Mouse (Mus musculus) lung, embryonic 16.5 days (tissue): ENCODE data around the gene Tssk1. TPM values are rescaled to one million over a fixed set of nuclear protein-coding genes. Genes with fewer than 3 reads are reported as not detected.
A peak's percentile ranks its signal among the peaks of the same experiment; 100 is the strongest.

Source experiments
- ATAC-seq: fragments of 200-750 bp; cut with Nextera tagmentation; 2 replicates; pipeline ENCODE4 v1.8.0; 2017; ENCODE audit warnings: low read depth, mild to moderate bottlenecking, moderate library complexity
- H3K27ac ChIP-seq: fragments of 300-500 bp; sonication (generic); 2 replicates; pipeline ENCODE4 v1.5.1; 2014; ENCODE audit warnings: mild to moderate bottlenecking, control low read depth, low read length
- H3K27me3 ChIP-seq: fragments of 300-500 bp; sonication (generic); 2 replicates; pipeline ENCODE4 v1.6.1; 2014; ENCODE audit warnings: low read depth, low read length, mixed read lengths; ENCODE audit not compliant: control insufficient read depth, insufficient read depth
- H3K36me3 ChIP-seq: fragments of 300-500 bp; sonication (generic); 2 replicates; pipeline ENCODE4 v1.6.1; 2014; ENCODE audit warnings: low read length; ENCODE audit not compliant: control insufficient read depth, insufficient read depth
- H3K4me1 ChIP-seq: fragments of 300-500 bp; sonication (generic); replicated peaks from 2 replicates; pipeline ENCODE4 v1.6.1; 2014; ENCODE audit warnings: low read length, mixed read lengths; ENCODE audit not compliant: control insufficient read depth, insufficient read depth
- H3K4me2 ChIP-seq: fragments of 300-500 bp; sonication (generic); 2 replicates; pipeline ENCODE4 v1.6.1; 2014; ENCODE audit warnings: low read depth, low read length, control low read depth
- H3K4me3 ChIP-seq: fragments of 300-500 bp; sonication (generic); 2 replicates; pipeline ENCODE4 v1.5.1; 2014; ENCODE audit warnings: mild to moderate bottlenecking, low read length, control low read depth
- H3K9ac ChIP-seq: fragments of 300-500 bp; sonication (generic); 2 replicates; pipeline ENCODE4 v1.6.1; 2014; ENCODE audit warnings: low read length, control low read depth
- H3K9me3 ChIP-seq: fragments of 300-500 bp; sonication (generic); 2 replicates; pipeline ENCODE4 v1.6.1; 2016; ENCODE audit warnings: low read length; ENCODE audit not compliant: control insufficient read depth
- WGBS: fragments of 180-500 bp; shearing (Covaris S2); extraction: QIAGEN DNeasy Blood & Tissue Kit; methylation state at CpG from one replicate; pipeline ENCODE4 v1.1.7; 2014; 5-methylcytosine and 5-hydroxymethylcytosine counted together
- polyA plus RNA-seq: library from polyadenylated mRNA; unstranded; fragments of >200 nt; fragmentation: Nextera tagmentation; extraction: Ambion mirVana; gene quantifications from 2 replicates; pipeline ENCODE4 v1.2.1, GENCODE M21; 2015

The Tssk1 gene
- polyA plus RNA-seq, 1 experiment from 2014 or later, result not detected

DNA sequence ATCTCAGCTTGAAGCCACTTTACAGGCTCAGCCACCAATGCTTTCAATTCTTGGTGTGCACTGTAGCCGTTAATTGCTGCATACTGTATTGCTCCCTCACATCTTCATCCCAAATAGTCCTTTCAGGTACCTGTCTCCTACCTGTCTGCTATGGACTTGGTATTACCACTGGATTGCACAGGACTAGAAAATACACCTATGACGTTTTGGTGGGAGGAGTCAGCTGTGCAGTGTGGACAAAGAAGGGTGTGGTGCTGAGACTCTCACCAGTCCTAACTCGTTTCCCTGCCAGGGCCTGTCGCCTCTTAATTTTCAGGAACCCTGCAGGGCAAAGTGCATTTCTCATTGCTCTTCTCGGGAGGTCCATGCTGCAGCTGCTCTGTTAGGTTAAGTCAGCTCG lies 28.3 kb upstream of the Tssk1 start:
- WGBS, result 65% methylated on average over 6 of the region's 6 CpGs
- no peak overlapping the region for H3K27ac ChIP-seq
- H3K9ac ChIP-seq, result no peak overlapping the region
- no peak for ATAC-seq
- H3K27me3 ChIP-seq, result no peaks in the 10 kb centered on the region
- H3K4me3 ChIP-seq, result no peak overlapping the region
- peaks cover 5% of the 10 kb centered on the region; the same call in 1 of the 2 replicates for H3K36me3 ChIP-seq
- no peak overlapping the region for H3K4me2 ChIP-seq
- no peaks in the 10 kb centered on the region for H3K9me3 ChIP-seq
- no peaks in the 10 kb centered on the region for H3K4me1 ChIP-seq

DNA sequence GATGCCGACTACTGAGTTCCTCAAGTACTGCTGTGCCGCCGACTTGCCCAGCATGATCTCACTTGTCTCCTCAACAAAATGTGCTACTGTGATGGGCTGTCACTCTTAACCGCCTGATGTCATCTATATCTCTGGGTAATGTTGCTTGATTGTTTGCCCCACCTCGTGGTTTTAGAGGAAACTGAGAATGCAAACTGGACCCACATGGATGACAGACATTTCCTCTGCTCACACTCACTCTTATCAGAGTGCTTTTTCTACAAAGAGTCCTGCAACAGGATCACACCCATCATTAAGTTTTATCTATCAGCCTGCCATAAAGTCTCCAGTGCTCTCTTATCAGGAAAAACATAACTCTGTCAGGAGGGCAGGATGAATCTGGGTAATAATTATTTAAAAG lies 22.8 kb upstream of the Tssk1 start:
- Histone ChIP-seq H3K4me1 (no peaks in the 10 kb centered on the region; the same call in 1 of the 2 replicates), H3K4me2 (no peak overlapping the region), H3K9ac (no peak overlapping the region), H3K27me3 (no peaks in the 10 kb centered on the region), H3K27ac (no peak overlapping the region), H3K36me3 (peaks cover 6% of the 10 kb centered on the region; the same call in 1 of the 2 replicates), H3K4me3 (no peak overlapping the region), H3K9me3 (no peaks in the 10 kb centered on the region)
- 64% methylated on average over 5 of the region's 5 CpGs for WGBS
- ATAC-seq, result no peak

DNA sequence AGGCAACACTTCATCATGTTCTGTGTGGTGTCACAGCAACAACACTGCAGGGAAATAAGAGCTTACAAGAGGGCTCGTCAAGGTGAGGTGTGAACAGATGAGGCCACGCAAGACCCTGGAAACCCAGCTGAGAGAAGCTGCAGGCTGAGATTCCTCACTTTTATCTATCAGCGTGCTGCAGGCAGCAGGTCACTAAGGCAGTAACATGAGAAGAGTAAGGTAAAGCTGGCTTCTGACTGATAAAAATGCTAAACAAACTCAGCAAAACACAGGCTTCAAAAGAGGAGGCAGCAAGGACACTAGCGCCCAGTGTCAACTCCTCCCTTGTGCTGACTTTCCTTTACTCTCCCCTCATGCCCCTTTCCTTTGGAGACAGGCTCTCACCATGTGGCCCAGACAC lies 21.0 kb upstream of the Tssk1 start:
- Histone ChIP-seq H3K27me3 (no peaks in the 10 kb centered on the region), H3K4me3 (no peak overlapping the region), H3K9me3 (no peaks in the 10 kb centered on the region), H3K27ac (no peak overlapping the region), H3K4me2 (no peak overlapping the region), H3K4me1 (no peaks in the 10 kb centered on the region; the same call in 1 of the 2 replicates), H3K36me3 (peaks cover 6% of the 10 kb centered on the region; the same call in 1 of the 2 replicates), H3K9ac (no peak overlapping the region)
- WGBS, result 37% methylated on average over 4 of the region's 4 CpGs
- no peak for ATAC-seq

DNA sequence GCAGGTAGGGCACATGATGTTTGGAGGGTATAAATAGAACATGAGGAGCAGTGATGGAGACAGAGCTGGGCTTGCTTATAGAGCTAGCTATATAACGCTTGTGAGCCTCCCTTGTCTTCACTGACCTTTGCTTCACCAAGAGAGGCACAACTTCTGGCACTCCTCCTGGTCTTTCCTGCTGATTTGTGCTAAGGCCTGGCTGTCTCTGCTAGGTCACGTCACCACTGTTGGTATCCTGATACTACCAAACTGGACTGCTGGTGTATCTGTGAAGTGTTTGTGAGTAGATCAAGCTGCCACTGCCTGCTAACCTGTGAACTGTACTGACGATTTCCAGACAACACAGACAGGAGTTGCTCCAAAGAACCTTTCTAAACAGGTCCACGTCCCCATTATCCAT lies 18.8 kb upstream of the Tssk1 start:
- Histone ChIP-seq H3K9ac (no peak overlapping the region), H3K27me3 (no peaks in the 10 kb centered on the region), H3K4me3 (no peak overlapping the region), H3K27ac (no peak overlapping the region), H3K9me3 (no peaks in the 10 kb centered on the region), H3K36me3 (peaks cover 6% of the 10 kb centered on the region; the same call in 1 of the 2 replicates), H3K4me1 (no peaks in the 10 kb centered on the region; the same call in 1 of the 2 replicates), H3K4me2 (no peak overlapping the region)
- no peak for ATAC-seq
- WGBS, result 72% methylated on average over 4 of the region's 4 CpGs

DNA sequence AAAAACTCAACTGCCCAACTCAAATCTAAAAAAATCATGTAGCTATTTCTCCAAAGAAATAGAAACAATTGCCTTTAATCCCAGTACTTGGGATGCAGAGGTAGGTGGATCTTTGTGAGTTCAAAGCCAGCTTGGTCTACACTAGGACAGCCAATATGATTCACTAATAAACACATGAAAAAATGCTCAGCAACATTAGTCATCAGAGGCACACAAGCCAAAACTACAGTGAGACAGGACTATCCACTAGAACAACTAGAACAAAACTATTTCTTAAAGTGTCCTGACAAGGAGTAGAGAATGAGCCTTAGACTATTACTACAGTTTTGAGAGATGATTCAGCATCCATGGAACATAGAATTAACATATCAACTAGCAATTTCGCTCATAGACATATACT lies 17.9 kb upstream of the Tssk1 start:
- Histone ChIP-seq H3K4me1 (no peaks in the 10 kb centered on the region; the same call in 1 of the 2 replicates), H3K27ac (no peak overlapping the region), H3K9ac (no peak overlapping the region), H3K36me3 (peaks cover 5% of the 10 kb centered on the region; the same call in 1 of the 2 replicates), H3K9me3 (no peaks in the 10 kb centered on the region), H3K4me2 (no peak overlapping the region), H3K27me3 (no peaks in the 10 kb centered on the region), H3K4me3 (no peak overlapping the region)
- no peak for ATAC-seq
- WGBS, result 90% methylated on average over 1 of the region's 1 CpGs

DNA sequence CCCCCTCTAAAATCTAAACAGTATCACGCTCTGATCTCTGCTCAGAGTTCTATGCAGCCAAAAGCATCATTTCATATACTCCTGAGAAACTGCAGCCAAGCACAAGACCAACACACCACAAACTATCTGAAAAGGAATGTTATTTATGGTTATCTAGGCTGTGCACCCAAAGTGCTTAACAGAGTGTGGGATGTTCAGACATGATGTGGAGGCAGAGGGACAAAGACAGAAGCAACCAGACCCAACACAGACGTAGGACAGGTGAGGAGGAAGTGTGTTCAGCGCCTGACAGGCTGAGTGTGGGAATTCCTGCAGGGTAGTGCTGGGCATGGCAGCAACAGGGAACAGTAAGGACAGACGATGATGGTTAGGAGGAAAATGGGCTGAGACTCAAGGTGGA lies 14.5 kb upstream of the Tssk1 start:
- 89% methylated on average over 4 of the region's 4 CpGs for WGBS
- Histone ChIP-seq H3K4me2 (no peak overlapping the region), H3K9ac (no peak overlapping the region), H3K27me3 (no peaks in the 10 kb centered on the region), H3K27ac (no peak overlapping the region), H3K9me3 (no peaks in the 10 kb centered on the region), H3K4me1 (peaks cover 4% of the 10 kb centered on the region; the same call in 1 of the 2 replicates), H3K36me3 (0 out of 2 replicates have a peak, but pooled peaks cover 1% of the 10 kb centered on the region), H3K4me3 (no peak overlapping the region)
- no peak for ATAC-seq

DNA sequence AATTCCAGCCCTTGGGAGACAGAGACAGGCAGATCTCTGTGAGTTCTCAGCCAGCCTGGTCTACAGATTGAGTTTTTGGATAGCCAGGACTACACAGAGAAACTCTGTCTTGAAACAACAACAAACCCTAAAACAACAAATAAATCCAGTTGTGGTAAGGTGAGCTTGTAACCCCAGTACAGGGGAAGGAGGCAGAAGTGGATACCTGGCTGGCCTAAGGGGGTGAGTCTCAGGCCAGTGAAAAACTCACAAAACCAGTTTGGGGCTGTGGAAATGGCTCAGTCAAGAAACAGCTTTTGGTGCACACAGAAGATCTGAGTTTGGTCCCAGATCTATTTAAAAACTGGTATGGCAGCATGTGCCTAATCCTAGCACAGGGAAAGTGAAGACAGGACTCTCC lies 11.8 kb upstream of the Tssk1 start:
- Histone ChIP-seq H3K27ac (no peak overlapping the region), H3K9ac (no peak overlapping the region), H3K4me2 (no peak overlapping the region), H3K36me3 (0 out of 2 replicates have a peak, but pooled peaks cover 3% of the 10 kb centered on the region), H3K9me3 (no peaks in the 10 kb centered on the region), H3K27me3 (no peaks in the 10 kb centered on the region), H3K4me3 (no peak overlapping the region), H3K4me1 (peaks cover 4% of the 10 kb centered on the region; the same call in 1 of the 2 replicates)
- ATAC-seq, result peak; percentile 49; the same call in 1 of the 2 replicates

DNA sequence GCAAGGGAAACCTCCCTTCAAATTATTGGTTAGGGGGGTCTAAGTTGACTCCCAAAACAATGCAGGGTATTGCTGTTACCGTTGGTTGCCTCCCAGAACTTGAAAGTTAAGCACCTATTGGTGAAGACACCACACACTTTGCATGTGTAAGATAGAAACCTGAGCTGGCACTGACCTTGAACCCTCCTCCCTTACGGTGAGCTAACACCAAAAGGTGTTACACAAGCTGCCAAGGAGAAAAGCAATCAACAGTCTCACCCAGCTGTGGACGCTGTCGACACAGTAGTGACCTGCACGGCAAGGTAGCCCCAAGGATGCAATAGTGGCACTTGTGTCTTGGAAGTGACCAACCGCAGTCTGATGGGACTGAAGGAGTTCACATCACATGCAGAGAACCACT lies 9.9 kb upstream of the Tssk1 start:
- no peak overlapping the region for H3K9ac ChIP-seq
- no peak for ATAC-seq
- no peaks in the 10 kb centered on the region for H3K9me3 ChIP-seq
- H3K27me3 ChIP-seq, result no peaks in the 10 kb centered on the region
- H3K36me3 ChIP-seq, result 0 out of 2 replicates have a peak, but pooled peaks cover 3% of the 10 kb centered on the region
- H3K27ac ChIP-seq, result no peak overlapping the region
- H3K4me2 ChIP-seq, result no peak overlapping the region
- peaks cover 4% of the 10 kb centered on the region; the same call in 1 of the 2 replicates for H3K4me1 ChIP-seq
- no peak overlapping the region for H3K4me3 ChIP-seq
- WGBS, result 65% methylated on average over 6 of the region's 6 CpGs

DNA sequence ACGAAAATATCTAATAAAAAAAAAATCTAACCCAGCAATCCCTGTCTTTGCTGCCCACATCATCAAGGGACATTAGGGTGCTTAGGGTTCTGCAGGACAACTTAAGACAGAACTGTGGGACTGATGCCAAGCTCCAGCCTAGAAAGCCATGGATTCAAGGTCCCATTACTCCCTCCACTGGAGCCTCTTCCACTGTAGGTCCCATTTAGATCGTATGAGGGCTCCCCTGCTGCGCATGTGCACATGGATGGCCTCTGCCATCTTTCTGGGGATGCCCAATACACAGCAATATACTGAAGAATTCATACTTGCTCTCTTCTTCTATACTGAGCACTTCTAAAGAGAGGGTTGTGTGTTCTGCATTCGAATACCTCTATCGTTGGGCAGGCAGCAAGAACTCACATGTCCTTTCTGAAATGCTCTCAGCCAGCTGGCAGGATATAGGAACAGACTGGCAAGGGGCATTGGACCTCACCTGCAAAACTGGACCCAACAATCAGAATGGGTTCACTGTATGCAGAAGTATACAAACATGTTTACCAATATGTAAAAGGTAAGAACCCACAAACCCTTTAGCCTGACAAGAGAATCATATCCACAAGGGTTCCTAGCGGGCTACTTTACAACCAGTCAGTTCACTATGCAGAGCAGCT lies 4.2 kb upstream of the Tssk1 start:
- Histone ChIP-seq H3K9me3 (no peaks in the 10 kb centered on the region), H3K4me2 (peak overlapping the region; percentile 55), H3K36me3 (no peaks in the 10 kb centered on the region), H3K4me3 (peak overlapping the region; percentile 72), H3K4me1 (peaks cover 18% of the 10 kb centered on the region), H3K9ac (peak overlapping the region; percentile 100), H3K27ac (no peak overlapping the region), H3K27me3 (no peaks in the 10 kb centered on the region)
- 77% methylated on average over 6 of the region's 6 CpGs for WGBS
- no peak for ATAC-seq
